Mouse (Mus musculus): ENCODE data around the gene Rassf6. TPM values are rescaled to one million over a fixed set of nuclear protein-coding genes. Genes with fewer than 3 reads are reported as not detected.
A peak's percentile ranks its signal among the peaks of the same experiment; 100 is the strongest.

Gene Rassf6
- polyA plus RNA-seq, 1 experiment, result 1.1 TPM

DNA sequence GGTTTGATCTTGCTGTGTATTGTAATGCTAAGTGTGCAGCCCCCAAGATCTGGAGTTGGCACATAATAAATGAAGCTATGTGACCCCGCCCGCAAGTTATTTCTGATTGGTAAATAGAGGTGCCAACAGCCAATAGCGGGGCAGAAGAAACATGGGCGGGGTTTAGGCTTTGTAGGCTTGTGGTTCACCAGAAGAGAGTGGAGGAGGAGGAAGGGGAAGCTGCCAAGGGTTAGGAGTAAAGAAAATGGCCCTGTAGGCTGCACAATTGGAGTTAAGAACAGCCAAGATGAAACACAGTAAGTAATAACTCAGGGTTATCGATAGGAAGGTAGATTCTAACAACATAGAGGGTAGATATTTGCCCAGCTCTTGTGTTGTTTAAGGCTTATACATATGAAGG is 53.9 kb downstream of the Rassf6 start:
- Histone ChIP-seq H3K4me1 (ENCODE audit: control insufficient read depth, insufficient read depth, low read length) (no peaks in the 10 kb centered on the region), H3K4me3 (ENCODE audit: insufficient read depth, low read length) (no peak overlapping the region), H3K27ac (ENCODE audit: insufficient read depth, low read length) (no peak overlapping the region)
- TF ChIP-seq POLR2A (IDR thresholded peaks at IDR 0.05; ENCODE audit: extremely low read depth, insufficient read depth, low read length) (no peak), CTCF (IDR thresholded peaks at IDR 0.05; ENCODE audit: extremely low read depth, insufficient read depth, low read length) (no peak)

DNA sequence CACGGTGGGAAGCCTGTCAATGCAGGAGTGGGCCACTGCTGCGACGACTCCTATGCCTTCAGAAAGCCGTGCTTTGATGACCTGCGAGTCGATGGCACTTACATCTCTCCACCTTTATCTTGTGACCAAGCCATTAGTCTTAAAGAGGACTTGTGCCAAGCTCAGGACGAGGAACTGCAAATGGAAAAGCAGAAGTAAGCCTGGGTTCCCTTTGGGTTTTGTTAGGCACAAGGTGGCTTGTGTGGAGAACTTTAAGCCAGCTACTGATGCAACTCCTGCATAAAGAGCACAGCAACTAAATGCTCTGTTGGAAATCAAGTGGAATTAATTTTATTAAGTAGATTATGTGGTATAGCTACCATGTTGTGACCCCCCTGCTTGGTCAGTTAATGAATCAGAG is 55.7 kb downstream of the Rassf6 start:
- Histone ChIP-seq H3K4me1 (ENCODE audit: control insufficient read depth, insufficient read depth, low read length) (no peaks in the 10 kb centered on the region), H3K4me3 (ENCODE audit: insufficient read depth, low read length) (no peak overlapping the region)
- TF ChIP-seq POLR2A (IDR thresholded peaks at IDR 0.05; ENCODE audit: extremely low read depth, insufficient read depth, low read length) (no peak), CTCF (IDR thresholded peaks at IDR 0.05; ENCODE audit: extremely low read depth, insufficient read depth, low read length) (no peak)

DNA sequence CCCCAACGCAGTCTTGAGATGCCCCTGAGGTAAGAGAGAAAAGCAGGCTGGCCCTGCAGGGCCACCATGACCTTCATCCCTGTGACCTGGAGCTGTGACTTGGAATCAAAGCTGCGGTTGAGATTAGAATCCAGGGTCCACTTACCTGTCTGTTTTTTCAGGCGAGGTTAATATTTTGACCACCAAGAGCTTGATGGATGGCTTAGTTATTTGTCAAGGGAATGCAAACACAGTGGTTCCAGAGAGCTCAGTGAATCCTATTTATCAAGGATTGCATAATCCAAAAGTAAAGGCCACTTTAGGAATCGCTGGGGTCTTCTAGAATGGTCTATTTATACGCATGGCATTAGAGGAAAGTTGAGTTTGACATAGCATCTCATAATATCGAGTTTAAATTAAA is 58.3 kb downstream of the Rassf6 start:
- Histone ChIP-seq H3K4me3 (ENCODE audit: insufficient read depth, low read length) (no peak overlapping the region), H3K27ac (ENCODE audit: insufficient read depth, low read length) (no peak overlapping the region), H3K4me1 (ENCODE audit: control insufficient read depth, insufficient read depth, low read length) (no peaks in the 10 kb centered on the region)
- TF ChIP-seq CTCF (IDR thresholded peaks at IDR 0.05; ENCODE audit: extremely low read depth, insufficient read depth, low read length) (no peak), POLR2A (IDR thresholded peaks at IDR 0.05; ENCODE audit: extremely low read depth, insufficient read depth, low read length) (no peak)

More for the DNA sequence above, 55.7 kb downstream of the Rassf6 start:
- no peak overlapping the region for H3K27ac ChIP-seq (ENCODE audit: insufficient read depth, low read length)

DNA sequence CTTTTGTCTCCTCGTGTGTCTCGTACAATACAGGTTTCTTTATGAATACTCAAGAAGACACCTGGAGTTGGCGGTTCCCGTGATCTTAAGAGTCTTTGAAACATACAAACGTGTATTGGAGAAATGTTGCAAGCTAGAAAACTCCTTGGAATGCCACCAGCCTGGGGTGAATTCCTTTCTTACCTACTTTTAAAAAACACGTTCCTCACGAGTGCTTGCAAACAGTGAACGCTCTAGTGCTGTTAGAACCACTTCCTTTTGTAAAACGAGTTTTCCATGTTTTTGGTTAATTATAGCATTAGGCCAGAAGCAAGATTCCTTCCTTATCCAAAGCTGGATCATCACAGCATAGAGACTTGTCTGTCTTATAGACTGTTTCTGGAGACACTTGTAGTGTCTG is 60.9 kb downstream of the Rassf6 start:
- H3K4me1 ChIP-seq (ENCODE audit: control insufficient read depth, insufficient read depth, low read length), result no peaks in the 10 kb centered on the region
- H3K4me3 ChIP-seq (ENCODE audit: insufficient read depth, low read length), result no peak overlapping the region
- TF ChIP-seq POLR2A (IDR thresholded peaks at IDR 0.05; ENCODE audit: extremely low read depth, insufficient read depth, low read length), result no peak
- no peak for TF ChIP-seq CTCF (IDR thresholded peaks at IDR 0.05; ENCODE audit: extremely low read depth, insufficient read depth, low read length)
- H3K27ac ChIP-seq (ENCODE audit: insufficient read depth, low read length), result no peak overlapping the region

DNA sequence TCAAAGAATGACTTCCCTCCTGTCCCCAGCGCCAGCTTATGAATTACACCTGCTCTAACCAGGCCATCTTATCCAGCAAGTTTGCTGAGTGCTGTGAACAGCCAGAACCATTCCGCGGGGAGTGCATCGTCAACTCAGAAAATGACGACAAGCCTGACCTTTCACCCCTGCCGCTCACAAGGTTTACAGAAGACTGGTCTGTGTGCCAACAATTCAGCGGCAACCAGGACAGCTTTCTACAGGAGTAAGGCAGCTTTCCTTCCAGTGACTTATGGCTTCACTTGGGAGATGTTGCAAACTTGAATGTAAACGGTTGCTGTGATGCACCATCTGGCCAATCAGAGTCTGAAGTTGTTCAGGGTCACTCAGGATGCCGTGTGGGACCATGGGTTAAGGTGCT is 62.7 kb downstream of the Rassf6 start:
- TF ChIP-seq POLR2A (IDR thresholded peaks at IDR 0.05; ENCODE audit: extremely low read depth, insufficient read depth, low read length), result no peak
- TF ChIP-seq CTCF (IDR thresholded peaks at IDR 0.05; ENCODE audit: extremely low read depth, insufficient read depth, low read length), result no peak
- Histone ChIP-seq H3K4me1 (ENCODE audit: control insufficient read depth, insufficient read depth, low read length) (no peaks in the 10 kb centered on the region), H3K27ac (ENCODE audit: insufficient read depth, low read length) (no peak overlapping the region)

DNA sequence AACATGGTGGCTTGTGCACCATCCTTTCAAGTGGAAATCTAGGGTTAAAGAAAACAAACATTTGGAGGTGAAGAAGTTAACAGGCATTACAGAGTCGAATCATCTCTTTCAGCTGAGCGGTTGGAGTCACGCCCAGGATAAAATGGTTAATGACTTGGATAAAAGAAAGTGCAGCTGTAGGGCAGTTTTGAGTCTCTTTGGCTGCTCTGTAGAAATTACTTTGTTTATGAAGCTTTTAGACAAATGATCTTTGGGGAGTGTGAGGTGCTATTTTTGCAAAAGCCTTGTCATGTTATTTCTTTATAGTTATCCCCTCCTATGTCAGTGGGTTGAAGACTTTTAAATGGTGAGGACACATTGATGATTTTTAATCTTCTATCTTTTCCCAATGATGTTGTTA is 69.2 kb downstream of the Rassf6 start:
- H3K27ac ChIP-seq (ENCODE audit: insufficient read depth, low read length), result no peak overlapping the region
- no peak overlapping the region for H3K4me3 ChIP-seq (ENCODE audit: insufficient read depth, low read length)
- no peak for TF ChIP-seq CTCF (IDR thresholded peaks at IDR 0.05; ENCODE audit: extremely low read depth, insufficient read depth, low read length)
- TF ChIP-seq POLR2A (IDR thresholded peaks at IDR 0.05; ENCODE audit: extremely low read depth, insufficient read depth, low read length), result no peak
- H3K4me1 ChIP-seq (ENCODE audit: control insufficient read depth, insufficient read depth, low read length), result no peaks in the 10 kb centered on the region; the same call in 1 of the 2 replicates

More for the DNA sequence above, 62.7 kb downstream of the Rassf6 start:
- H3K4me3 ChIP-seq (ENCODE audit: insufficient read depth, low read length), result no peak overlapping the region

DNA sequence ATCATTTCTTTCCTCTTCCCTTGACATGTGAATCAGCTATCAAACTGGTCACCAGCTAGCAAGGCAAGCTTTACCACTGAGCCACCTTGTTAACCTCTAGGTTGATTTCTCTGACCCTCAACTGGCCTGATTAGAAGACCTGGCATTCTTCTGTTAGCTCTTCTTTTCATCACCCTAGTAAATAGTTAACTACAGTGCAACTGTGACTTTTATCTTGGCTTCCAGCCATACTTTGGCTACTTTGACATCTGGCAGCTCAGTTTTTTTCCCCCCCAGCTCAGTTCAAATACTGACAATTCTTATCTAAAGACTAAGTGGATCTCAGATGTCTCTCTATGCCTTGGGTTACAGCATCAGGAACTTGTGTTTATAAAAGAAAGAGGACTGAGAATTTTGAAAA is 72.1 kb downstream of the Rassf6 start:
- Histone ChIP-seq H3K4me1 (ENCODE audit: control insufficient read depth, insufficient read depth, low read length) (peaks cover 4% of the 10 kb centered on the region), H3K27ac (ENCODE audit: insufficient read depth, low read length) (no peak overlapping the region), H3K4me3 (ENCODE audit: insufficient read depth, low read length) (no peak overlapping the region)
- no peak for TF ChIP-seq CTCF (IDR thresholded peaks at IDR 0.05; ENCODE audit: extremely low read depth, insufficient read depth, low read length)
- no peak for TF ChIP-seq POLR2A (IDR thresholded peaks at IDR 0.05; ENCODE audit: extremely low read depth, insufficient read depth, low read length)

DNA sequence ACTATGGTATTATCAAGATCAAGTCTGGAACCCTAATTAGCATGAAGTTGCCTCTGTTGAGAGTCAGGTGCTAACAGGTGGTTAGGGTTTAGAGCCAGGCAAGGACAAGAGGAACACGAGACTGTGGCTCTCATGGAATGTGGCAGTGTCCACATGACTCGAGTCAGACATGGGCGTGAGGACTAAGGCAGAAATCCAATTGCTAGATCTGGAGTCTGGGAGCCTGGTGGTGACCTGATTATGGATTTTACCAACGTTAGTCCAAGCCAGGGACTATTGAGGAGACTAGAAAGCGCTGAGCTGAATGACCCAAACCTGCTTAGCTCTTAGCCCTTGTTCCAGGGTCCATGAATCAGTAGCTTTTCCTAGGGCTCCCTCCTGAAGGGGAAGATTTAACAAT is 72.7 kb downstream of the Rassf6 start:
- no peak overlapping the region for H3K27ac ChIP-seq (ENCODE audit: insufficient read depth, low read length)
- H3K4me1 ChIP-seq (ENCODE audit: control insufficient read depth, insufficient read depth, low read length), result peaks cover 4% of the 10 kb centered on the region
- H3K4me3 ChIP-seq (ENCODE audit: insufficient read depth, low read length), result no peak overlapping the region
- TF ChIP-seq CTCF (IDR thresholded peaks at IDR 0.05; ENCODE audit: extremely low read depth, insufficient read depth, low read length), result no peak
- no peak for TF ChIP-seq POLR2A (IDR thresholded peaks at IDR 0.05; ENCODE audit: extremely low read depth, insufficient read depth, low read length)

DNA sequence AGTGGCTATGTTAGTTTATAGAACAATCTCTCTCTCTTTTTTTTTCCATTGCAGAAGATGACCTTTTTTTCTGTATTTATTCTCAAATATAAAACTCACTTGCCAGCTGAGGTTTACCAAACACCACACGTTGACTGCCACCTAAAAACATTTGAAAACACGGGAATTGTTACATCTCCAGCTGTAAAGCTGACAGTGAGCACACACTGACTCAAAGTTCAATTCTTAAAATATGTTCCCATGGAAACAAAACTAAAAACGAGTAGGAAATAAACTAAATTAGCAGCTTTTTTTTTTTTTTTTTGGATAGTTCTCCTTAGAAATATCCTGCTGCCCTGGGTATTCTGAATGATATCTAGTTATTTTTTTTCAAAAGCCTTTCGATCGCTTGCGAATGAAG is 75.3 kb downstream of the Rassf6 start:
- Histone ChIP-seq H3K27ac (ENCODE audit: insufficient read depth, low read length) (peak overlapping the region; percentile 55; the same call in 1 of the 2 replicates), H3K4me3 (ENCODE audit: insufficient read depth, low read length) (no peak overlapping the region), H3K4me1 (ENCODE audit: control insufficient read depth, insufficient read depth, low read length) (peaks cover 9% of the 10 kb centered on the region)
- TF ChIP-seq CTCF (IDR thresholded peaks at IDR 0.05; ENCODE audit: extremely low read depth, insufficient read depth, low read length) (no peak), POLR2A (IDR thresholded peaks at IDR 0.05; ENCODE audit: extremely low read depth, insufficient read depth, low read length) (no peak)

DNA sequence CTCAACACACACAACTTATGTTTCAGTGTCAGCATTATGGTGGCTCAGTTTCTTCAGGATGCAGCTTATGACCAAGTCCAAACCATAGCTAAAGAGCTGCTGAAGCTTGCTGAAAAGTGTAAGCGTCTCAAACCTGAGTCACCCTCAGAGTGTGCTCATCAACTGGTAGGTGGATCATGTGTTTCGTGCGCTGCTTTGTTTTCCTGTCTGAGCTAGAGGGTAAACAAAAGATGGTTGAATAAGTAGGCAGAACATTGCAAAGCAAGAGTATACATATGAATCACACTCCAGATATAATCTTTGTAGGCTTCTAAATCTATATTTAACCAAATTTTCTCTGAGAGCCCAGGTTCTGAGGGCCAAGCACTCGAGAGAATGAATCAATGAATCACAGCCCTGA is 76.3 kb downstream of the Rassf6 start:
- H3K4me1 ChIP-seq (ENCODE audit: control insufficient read depth, insufficient read depth, low read length), result peaks cover 9% of the 10 kb centered on the region
- no peak overlapping the region for H3K4me3 ChIP-seq (ENCODE audit: insufficient read depth, low read length)
- no peak overlapping the region for H3K27ac ChIP-seq (ENCODE audit: insufficient read depth, low read length)
- TF ChIP-seq CTCF (IDR thresholded peaks at IDR 0.05; ENCODE audit: extremely low read depth, insufficient read depth, low read length), result no peak

DNA sequence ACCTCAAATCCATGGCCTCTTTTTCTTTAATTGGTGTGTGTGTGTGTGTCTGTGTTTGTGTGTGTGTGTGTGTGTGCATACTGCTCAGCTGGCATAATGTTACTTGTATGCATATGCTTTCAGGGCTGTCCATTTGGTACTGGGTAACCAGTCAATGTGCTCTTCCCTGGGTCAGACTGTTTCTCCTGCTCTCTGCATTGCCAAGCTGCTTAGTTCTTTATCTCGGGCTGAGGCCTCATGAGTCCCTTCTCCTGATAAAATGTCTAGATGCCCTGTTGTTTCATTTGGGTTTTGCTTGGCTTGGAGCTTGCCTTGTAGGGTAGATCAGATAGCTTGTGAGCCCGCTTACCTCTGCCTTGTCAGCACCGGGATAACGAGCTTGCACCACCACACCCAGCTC is 77.6 kb downstream of the Rassf6 start:
- TF ChIP-seq CTCF (IDR thresholded peaks at IDR 0.05; ENCODE audit: extremely low read depth, insufficient read depth, low read length), result no peak
- TF ChIP-seq POLR2A (IDR thresholded peaks at IDR 0.05; ENCODE audit: extremely low read depth, insufficient read depth, low read length), result no peak
- no peak overlapping the region for H3K4me3 ChIP-seq (ENCODE audit: insufficient read depth, low read length)
- peaks cover 9% of the 10 kb centered on the region for H3K4me1 ChIP-seq (ENCODE audit: control insufficient read depth, insufficient read depth, low read length)
- H3K27ac ChIP-seq (ENCODE audit: insufficient read depth, low read length), result no peak overlapping the region

Data from cortical plate, adult 2 months (tissue).